Mouse (Mus musculus): ENCODE results near the gene Mtrex. TPM values are rescaled to one million over a fixed set of nuclear protein-coding genes. Genes with fewer than 3 reads are reported as not detected.

Gene Mtrex
- total and polyA plus RNA-seq, 2 experiments from 2014 or later, result 24.2 to 40.5 TPM

GRCm38 (mm10) chr13:112945900-112946299 is 18.7 kb upstream of the Mtrex start:
- H3K4me2 ChIP-seq (ENCODE audit: low read depth, low read length, poor library complexity, severe bottlenecking), result no peak overlapping the region
- no peaks in the 10 kb centered on the region for H3K4me1 ChIP-seq (ENCODE audit: insufficient read depth, low read length)
- DNase-seq (ENCODE audit: low spot score) (no peak), ATAC-seq (ENCODE audit: low FRiP score) (no peak)
- WGBS, result 93% methylated on average over 6 of the region's 6 CpGs
- no peak overlapping the region for H3K27ac ChIP-seq (ENCODE audit: low read depth, low read length)
- H3K36me3 ChIP-seq (ENCODE audit: insufficient read depth, low read length), result peaks cover 64% of the 10 kb centered on the region
- H3K4me3 ChIP-seq (ENCODE audit: low read depth, low read length), result no peak overlapping the region
- TF ChIP-seq CTCF (IDR thresholded peaks at IDR 0.05), result no peak
- H3K9me3 ChIP-seq (ENCODE audit: low read length), result no peaks in the 10 kb centered on the region
- no peaks in the 10 kb centered on the region for H3K27me3 ChIP-seq (ENCODE audit: insufficient read depth, low read length)
- H3K9ac ChIP-seq (replicated peaks; ENCODE audit: low read length, poor library complexity, severe bottlenecking), result no peak overlapping the region

- 98% methylated on average over 9 of the region's 9 CpGs for WGBS
- no peak for TF ChIP-seq CTCF (IDR thresholded peaks at IDR 0.05)
- H3K27me3 ChIP-seq (ENCODE audit: insufficient read depth, low read length), result no peaks in the 10 kb centered on the region
- DNase-seq (ENCODE audit: low spot score), result no peak
- peaks cover 60% of the 10 kb centered on the region for H3K36me3 ChIP-seq (ENCODE audit: insufficient read depth, low read length)
- no peak overlapping the region for H3K4me3 ChIP-seq (ENCODE audit: low read depth, low read length)
- H3K4me1 ChIP-seq (ENCODE audit: insufficient read depth, low read length), result no peaks in the 10 kb centered on the region
- no peak overlapping the region for H3K4me2 ChIP-seq (ENCODE audit: low read depth, low read length, poor library complexity, severe bottlenecking)
- H3K9me3 ChIP-seq (ENCODE audit: low read length), result no peaks in the 10 kb centered on the region
- no peak overlapping the region for H3K9ac ChIP-seq (replicated peaks; ENCODE audit: low read length, poor library complexity, severe bottlenecking)
- no peak overlapping the region for H3K27ac ChIP-seq (ENCODE audit: low read depth, low read length)
- ATAC-seq (ENCODE audit: low FRiP score), result no peak
These were observed 18.1 kb upstream of the Mtrex start for GRCm38 (mm10) chr13:112945312-112945711.

- H3K9me3 ChIP-seq (ENCODE audit: low read length), result no peaks in the 10 kb centered on the region
- H3K36me3 ChIP-seq (ENCODE audit: insufficient read depth, low read length), result peaks cover 65% of the 10 kb centered on the region
- no peak overlapping the region for H3K27ac ChIP-seq (ENCODE audit: low read depth, low read length)
- ATAC-seq (ENCODE audit: low FRiP score), result no peak
- no peak overlapping the region for H3K4me3 ChIP-seq (ENCODE audit: low read depth, low read length)
- 88% methylated on average over 15 of the region's 15 CpGs for WGBS
- no peak for DNase-seq (ENCODE audit: low spot score)
- H3K4me2 ChIP-seq (ENCODE audit: low read depth, low read length, poor library complexity, severe bottlenecking), result no peak overlapping the region
- no peaks in the 10 kb centered on the region for H3K4me1 ChIP-seq (ENCODE audit: insufficient read depth, low read length)
- H3K9ac ChIP-seq (replicated peaks; ENCODE audit: low read length, poor library complexity, severe bottlenecking), result no peak overlapping the region
- TF ChIP-seq CTCF (IDR thresholded peaks at IDR 0.05), result no peak
- H3K27me3 ChIP-seq (ENCODE audit: insufficient read depth, low read length), result no peaks in the 10 kb centered on the region
These were observed 14.7 kb upstream of the Mtrex start for GRCm38 (mm10) chr13:112941879-112942330.

GRCm38 (mm10) chr13:112938130-112938529 is 10.9 kb upstream of the Mtrex start:
- ATAC-seq (ENCODE audit: low FRiP score), result no peak
- DNase-seq (ENCODE audit: low spot score), result no peak
- Histone ChIP-seq H3K27me3 (ENCODE audit: insufficient read depth, low read length) (no peaks in the 10 kb centered on the region), H3K9me3 (ENCODE audit: low read length) (no peaks in the 10 kb centered on the region), H3K36me3 (ENCODE audit: insufficient read depth, low read length) (peaks cover 55% of the 10 kb centered on the region), H3K4me2 (ENCODE audit: low read depth, low read length, poor library complexity, severe bottlenecking) (no peak overlapping the region), H3K27ac (ENCODE audit: low read depth, low read length) (no peak overlapping the region), H3K9ac (replicated peaks; ENCODE audit: low read length, poor library complexity, severe bottlenecking) (no peak overlapping the region), H3K4me3 (ENCODE audit: low read depth, low read length) (no peak overlapping the region), H3K4me1 (ENCODE audit: insufficient read depth, low read length) (no peaks in the 10 kb centered on the region)
- 96% methylated on average over 8 of the region's 8 CpGs for WGBS
- no peak for TF ChIP-seq CTCF (IDR thresholded peaks at IDR 0.05)

- H3K27ac ChIP-seq (ENCODE audit: low read depth, low read length), result peak overlapping the region; percentile 65; the same call in 1 of the 2 replicates
- TF ChIP-seq CTCF (IDR thresholded peaks at IDR 0.05), result no peak
- peak overlapping the region; percentile 70 for H3K4me2 ChIP-seq (ENCODE audit: low read depth, low read length, poor library complexity, severe bottlenecking)
- H3K9ac ChIP-seq (replicated peaks; ENCODE audit: low read length, poor library complexity, severe bottlenecking), result peak overlapping the region; percentile 83
- 7% methylated on average over 8 of the region's 8 CpGs for WGBS
- peaks cover 7% of the 10 kb centered on the region; the same call in 1 of the 2 replicates for H3K4me1 ChIP-seq (ENCODE audit: insufficient read depth, low read length)
- no peaks in the 10 kb centered on the region for H3K9me3 ChIP-seq (ENCODE audit: low read length)
- DNase-seq (ENCODE audit: low spot score) (peak; percentile 28), ATAC-seq (ENCODE audit: low FRiP score) (peak; percentile 11; the same call in 1 of the 2 replicates)
- no peaks in the 10 kb centered on the region for H3K27me3 ChIP-seq (ENCODE audit: insufficient read depth, low read length)
- H3K4me3 ChIP-seq (ENCODE audit: low read depth, low read length), result peak overlapping the region; percentile 93
- H3K36me3 ChIP-seq (ENCODE audit: insufficient read depth, low read length), result peaks cover 20% of the 10 kb centered on the region
These were observed 955 bp upstream of the Mtrex start for GRCm38 (mm10) chr13:112928038-112928668.

GRCm38 (mm10) chr13:112926796-112927195 is 402 bp downstream of the Mtrex start:
- under 1% methylated on average over 19 of the region's 19 CpGs for WGBS
- no peak for TF ChIP-seq CTCF (IDR thresholded peaks at IDR 0.05)
- ATAC-seq (ENCODE audit: low FRiP score), result no peak
- H3K36me3 ChIP-seq (ENCODE audit: insufficient read depth, low read length), result peaks cover 10% of the 10 kb centered on the region
- H3K9me3 ChIP-seq (ENCODE audit: low read length), result no peaks in the 10 kb centered on the region
- peak overlapping the region; percentile 83 for H3K9ac ChIP-seq (replicated peaks; ENCODE audit: low read length, poor library complexity, severe bottlenecking)
- peaks cover 7% of the 10 kb centered on the region; the same call in 1 of the 2 replicates for H3K4me1 ChIP-seq (ENCODE audit: insufficient read depth, low read length)
- peak overlapping the region; percentile 93 for H3K4me3 ChIP-seq (ENCODE audit: low read depth, low read length)
- H3K27me3 ChIP-seq (ENCODE audit: insufficient read depth, low read length), result no peaks in the 10 kb centered on the region
- peak overlapping the region; percentile 73 for H3K4me2 ChIP-seq (ENCODE audit: low read depth, low read length, poor library complexity, severe bottlenecking)
- peak overlapping the region; percentile 71 for H3K27ac ChIP-seq (ENCODE audit: low read depth, low read length)
- DNase-seq (ENCODE audit: low spot score), result peak; percentile 25
